Mouse (Mus musculus): ENCODE measurements around the gene Rhoa. TPM values are rescaled to one million over a fixed set of nuclear protein-coding genes. Genes with fewer than 3 reads are reported as not detected.

Gene Rhoa
- polyA plus RNA-seq, 1 experiment from 2014 or later = 370 TPM

- under 1% methylated on average over 48 of the region's 49 CpGs for WGBS
- Histone ChIP-seq H3K9me3 (ENCODE audit: control insufficient read depth, low read length) (no peaks in the 10 kb centered on the region), H3K9ac (ENCODE audit: low read length) (peak within 1 kb of the TSS; percentile 86), H3K4me1 (replicated peaks; ENCODE audit: control insufficient read depth, insufficient read depth) (0 out of 2 replicates have a peak, but pooled peaks cover 8% of the 10 kb centered on the region), H3K27ac (replicated peaks) (peak within 1 kb of the TSS; percentile 99), H3K4me2 (replicated peaks; ENCODE audit: low read depth) (peak within 1 kb of the TSS; percentile 65), H3K4me3 (ENCODE audit: low read depth, low read length) (peak within 1 kb of the TSS; percentile 65), H3K27me3 (ENCODE audit: control insufficient read depth, insufficient read depth, low read length) (no peaks in the 10 kb centered on the region), H3K36me3 (ENCODE audit: control insufficient read depth, insufficient read depth, low read length) (peaks cover 7% of the 10 kb centered on the region; the same call in 1 of the 2 replicates)
- DNase-seq (ENCODE audit: low spot score) (peak; percentile 96), ATAC-seq (ENCODE audit: low FRiP score, low TSS enrichment) (peak; percentile 97)
- TF ChIP-seq CTCF (IDR thresholded peaks at IDR 0.05; ENCODE audit: low read depth) (peak; percentile 19; the same call in 1 of the 2 replicates), EP300 (optimal IDR thresholded peaks at IDR 0.05) (peak; percentile 95)
Measured at GRCm38 (mm10) chr9:108338886-108339781, 33.2 kb downstream of the Rhoa start, which contains the start of gene Gpx1. Gene Gpx1 (plus strand): TSS chr9:108338903.

DNA sequence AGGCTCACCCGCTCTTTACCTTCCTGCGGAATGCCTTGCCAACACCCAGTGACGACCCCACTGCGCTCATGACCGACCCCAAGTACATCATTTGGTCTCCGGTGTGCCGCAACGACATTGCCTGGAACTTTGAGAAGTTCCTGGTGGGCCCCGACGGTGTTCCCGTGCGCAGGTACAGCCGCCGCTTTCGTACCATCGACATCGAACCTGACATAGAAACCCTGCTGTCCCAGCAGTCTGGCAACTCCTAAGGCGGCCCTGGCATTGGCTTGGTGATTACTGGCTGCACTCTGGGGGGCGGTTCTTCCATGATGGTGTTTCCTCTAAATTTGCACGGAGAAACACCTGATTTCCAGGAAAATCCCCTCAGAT, 33.9 kb downstream of the Rhoa start:
- whole genome bisulfite sequencing = 8% methylated on average over 20 of the region's 20 CpGs
- peak overlapping the region; percentile 65 for H3K4me2 ChIP-seq (replicated peaks; ENCODE audit: low read depth)
- H3K9ac ChIP-seq (ENCODE audit: low read length) = peak overlapping the region; percentile 86
- ATAC-seq (ENCODE audit: low FRiP score, low TSS enrichment) = no peak
- H3K4me3 ChIP-seq (ENCODE audit: low read depth, low read length) = peak overlapping the region; percentile 65
- peaks cover 6% of the 10 kb centered on the region; the same call in 1 of the 2 replicates for H3K36me3 ChIP-seq (ENCODE audit: control insufficient read depth, insufficient read depth, low read length)
- H3K27me3 ChIP-seq (ENCODE audit: control insufficient read depth, insufficient read depth, low read length) = no peaks in the 10 kb centered on the region
- 0 out of 2 replicates have a peak, but pooled peaks cover 8% of the 10 kb centered on the region for H3K4me1 ChIP-seq (replicated peaks; ENCODE audit: control insufficient read depth, insufficient read depth)
- peak; percentile 46 for DNase-seq (ENCODE audit: low spot score)
- H3K27ac ChIP-seq (replicated peaks) = peak overlapping the region; percentile 99
- TF ChIP-seq EP300 (optimal IDR thresholded peaks at IDR 0.05) = no peak
- TF ChIP-seq CTCF (IDR thresholded peaks at IDR 0.05; ENCODE audit: low read depth) = no peak
- no peaks in the 10 kb centered on the region for H3K9me3 ChIP-seq (ENCODE audit: control insufficient read depth, low read length)

- Histone ChIP-seq H3K4me3 (ENCODE audit: low read depth, low read length) (peak overlapping the region; percentile 65), H3K4me1 (replicated peaks; ENCODE audit: control insufficient read depth, insufficient read depth) (0 out of 2 replicates have a peak, but pooled peaks cover 8% of the 10 kb centered on the region), H3K9ac (ENCODE audit: low read length) (peak overlapping the region; percentile 86), H3K27ac (replicated peaks) (peak overlapping the region; percentile 99), H3K27me3 (ENCODE audit: control insufficient read depth, insufficient read depth, low read length) (no peaks in the 10 kb centered on the region), H3K9me3 (ENCODE audit: control insufficient read depth, low read length) (no peaks in the 10 kb centered on the region), H3K4me2 (replicated peaks; ENCODE audit: low read depth) (peak overlapping the region; percentile 65), H3K36me3 (ENCODE audit: control insufficient read depth, insufficient read depth, low read length) (0 out of 2 replicates have a peak, but pooled peaks cover under 1% of the 10 kb centered on the region)
- DNase-seq (ENCODE audit: low spot score) = peak; percentile 22
- WGBS = 37% methylated on average over 10 of the region's 10 CpGs
- TF ChIP-seq CTCF (IDR thresholded peaks at IDR 0.05; ENCODE audit: low read depth) (no peak), EP300 (optimal IDR thresholded peaks at IDR 0.05) (no peak)
- ATAC-seq (ENCODE audit: low FRiP score, low TSS enrichment) = peak; percentile 3; the same call in 1 of the 2 replicates
Measured at GRCm38 (mm10) chr9:108340258-108341138, 34.6 kb downstream of the Rhoa start.

DNA sequence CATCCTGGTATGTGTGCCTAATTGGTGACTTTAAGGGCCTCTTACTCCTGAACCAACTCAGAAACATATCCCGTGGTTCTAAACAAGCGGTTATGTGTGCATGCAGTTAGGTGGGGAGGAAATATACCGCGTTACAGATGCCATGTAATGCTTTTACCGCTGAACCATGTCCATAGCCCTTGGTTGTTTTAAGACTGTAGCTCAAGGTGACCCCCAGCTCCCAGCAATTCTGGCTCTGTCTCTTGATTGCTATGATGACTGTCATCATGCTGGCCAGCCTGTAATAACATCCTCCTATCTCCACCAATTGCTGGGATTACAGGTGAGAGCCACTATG, 35.2 kb downstream of the Rhoa start:
- H3K27me3 ChIP-seq (ENCODE audit: control insufficient read depth, insufficient read depth, low read length) = no peaks in the 10 kb centered on the region
- H3K27ac ChIP-seq (replicated peaks) = peak overlapping the region; percentile 99
- ATAC-seq (ENCODE audit: low FRiP score, low TSS enrichment) (no peak), DNase-seq (ENCODE audit: low spot score) (no peak)
- H3K36me3 ChIP-seq (ENCODE audit: control insufficient read depth, insufficient read depth, low read length) = no peaks in the 10 kb centered on the region
- H3K4me3 ChIP-seq (ENCODE audit: low read depth, low read length) = no peak overlapping the region
- WGBS = 68% methylated on average over 5 of the region's 5 CpGs
- 0 out of 2 replicates have a peak, but pooled peaks cover 8% of the 10 kb centered on the region for H3K4me1 ChIP-seq (replicated peaks; ENCODE audit: control insufficient read depth, insufficient read depth)
- no peak for TF ChIP-seq EP300 (optimal IDR thresholded peaks at IDR 0.05)
- TF ChIP-seq CTCF (IDR thresholded peaks at IDR 0.05; ENCODE audit: low read depth) = no peak
- H3K9ac ChIP-seq (ENCODE audit: low read length) = 0 out of 2 replicates have a peak overlapping the region, but pooled peaks have one; percentile 18
- peak overlapping the region; percentile 65 for H3K4me2 ChIP-seq (replicated peaks; ENCODE audit: low read depth)
- H3K9me3 ChIP-seq (ENCODE audit: control insufficient read depth, low read length) = no peaks in the 10 kb centered on the region

- peak; percentile 38 for DNase-seq (ENCODE audit: low spot score)
- H3K27ac ChIP-seq (replicated peaks) = peak overlapping the region; percentile 99
- no peaks in the 10 kb centered on the region for H3K9me3 ChIP-seq (ENCODE audit: control insufficient read depth, low read length)
- no peak overlapping the region; the same call in 1 of the 2 replicates for H3K4me2 ChIP-seq (replicated peaks; ENCODE audit: low read depth)
- no peaks in the 10 kb centered on the region for H3K36me3 ChIP-seq (ENCODE audit: control insufficient read depth, insufficient read depth, low read length)
- H3K4me1 ChIP-seq (replicated peaks; ENCODE audit: control insufficient read depth, insufficient read depth) = 0 out of 2 replicates have a peak, but pooled peaks cover 8% of the 10 kb centered on the region
- ATAC-seq (ENCODE audit: low FRiP score, low TSS enrichment) = no peak
- H3K9ac ChIP-seq (ENCODE audit: low read length) = no peak overlapping the region
- no peak for TF ChIP-seq CTCF (IDR thresholded peaks at IDR 0.05; ENCODE audit: low read depth)
- TF ChIP-seq EP300 (optimal IDR thresholded peaks at IDR 0.05) = no peak
- no peak overlapping the region for H3K4me3 ChIP-seq (ENCODE audit: low read depth, low read length)
- H3K27me3 ChIP-seq (ENCODE audit: control insufficient read depth, insufficient read depth, low read length) = no peaks in the 10 kb centered on the region
Measured at GRCm38 (mm10) chr9:108341801-108342200, 35.9 kb downstream of the Rhoa start.

Measured in stomach, postnatal 0 days (tissue).